Mouse (Mus musculus): Measurements from ENCODE around the gene Ccdc27. TPM values are rescaled to one million over a fixed set of nuclear protein-coding genes. Genes with fewer than 3 reads are reported as not detected.

Gene Ccdc27
- polyA plus RNA-seq, 1 experiment from 2014 or later, result not detected

DNA sequence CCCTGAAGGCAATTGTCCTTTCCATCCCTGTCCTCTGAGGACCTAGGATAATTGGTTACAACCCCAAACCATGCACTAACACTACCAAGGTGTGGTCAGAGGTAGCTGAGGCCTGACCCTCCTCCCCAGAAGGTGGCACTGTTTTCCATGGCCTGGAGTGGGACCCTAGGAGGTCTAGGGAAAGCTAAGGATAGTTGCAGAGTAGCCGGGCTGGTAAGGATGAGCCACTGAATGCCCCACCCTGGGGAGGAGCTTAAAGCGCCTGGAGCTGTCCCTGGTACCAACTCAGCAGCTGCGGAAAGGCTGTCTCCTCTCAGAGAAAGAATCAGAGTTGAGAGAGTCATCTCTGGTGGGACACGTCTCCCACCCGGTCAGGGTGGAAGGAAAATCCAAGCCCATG lies 28.4 kb upstream of the Ccdc27 start:
- Histone ChIP-seq H3K36me3 (replicated peaks; ENCODE audit: control insufficient read depth, insufficient read depth) (no peaks in the 10 kb centered on the region), H3K27ac (no peak overlapping the region), H3K4me3 (replicated peaks; ENCODE audit: low read length) (no peak overlapping the region), H3K4me2 (replicated peaks) (no peak overlapping the region), H3K4me1 (replicated peaks; ENCODE audit: control insufficient read depth, insufficient read depth, low read length) (0 out of 2 replicates have a peak, but pooled peaks cover 5% of the 10 kb centered on the region), H3K9me3 (ENCODE audit: control insufficient read depth, low read length) (no peaks in the 10 kb centered on the region), H3K9ac (no peak overlapping the region), H3K27me3 (ENCODE audit: control insufficient read depth, insufficient read depth, low read length) (peaks cover 28% of the 10 kb centered on the region)
- ATAC-seq (ENCODE audit: low FRiP score), result no peak
- 0% methylated on average over 5 of the region's 5 CpGs for WGBS
- no peak for DNase-seq (ENCODE audit: low spot score)

DNA sequence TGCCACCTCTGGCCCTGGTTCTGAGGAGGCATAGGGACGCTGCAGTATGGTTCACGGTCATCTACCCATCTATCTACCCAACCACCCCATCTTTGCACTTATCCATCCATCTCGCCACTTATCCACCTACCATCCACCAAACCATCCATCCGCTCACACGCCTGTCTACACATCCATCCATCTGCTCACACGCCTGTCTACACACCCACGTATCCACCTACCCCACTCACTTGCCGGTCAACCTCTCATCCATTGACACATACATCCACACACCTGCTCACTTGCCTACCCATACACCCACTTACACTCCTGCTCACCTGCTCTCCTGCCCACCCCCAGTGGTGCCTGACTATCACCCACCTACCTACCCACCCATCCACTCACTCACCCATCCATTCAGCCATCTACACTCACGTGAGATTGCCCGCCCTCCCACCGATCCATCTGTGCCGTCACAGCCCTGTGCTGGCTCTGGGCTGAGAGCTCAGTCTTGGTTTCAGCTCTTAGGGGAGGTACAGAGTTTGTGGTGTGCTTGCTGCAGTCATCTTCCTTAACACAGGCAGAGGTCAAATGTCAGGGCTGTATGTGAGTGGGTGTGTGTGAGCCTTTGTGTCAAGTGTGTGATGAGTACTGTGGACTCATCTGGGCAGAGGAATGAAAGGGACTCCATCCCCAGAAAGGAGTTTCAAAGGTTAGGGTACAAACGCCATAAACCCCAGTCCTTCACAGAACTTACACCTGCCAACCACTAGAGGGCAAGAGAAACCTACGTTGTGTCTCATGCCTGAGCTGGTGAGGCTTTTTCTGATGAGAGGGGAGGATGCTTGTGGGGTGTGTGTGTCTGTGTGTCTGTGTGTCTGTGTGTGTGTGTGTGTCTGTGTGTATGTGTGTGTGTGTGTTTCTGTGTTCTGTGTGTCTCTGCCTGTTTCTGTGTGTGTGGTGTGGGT lies 22.6 kb upstream of the Ccdc27 start:
- Histone ChIP-seq H3K36me3 (replicated peaks; ENCODE audit: control insufficient read depth, insufficient read depth) (no peaks in the 10 kb centered on the region), H3K4me1 (replicated peaks; ENCODE audit: control insufficient read depth, insufficient read depth, low read length) (no peaks in the 10 kb centered on the region), H3K4me2 (replicated peaks) (no peak overlapping the region), H3K4me3 (replicated peaks; ENCODE audit: low read length) (no peak overlapping the region), H3K27me3 (ENCODE audit: control insufficient read depth, insufficient read depth, low read length) (peaks cover 5% of the 10 kb centered on the region), H3K9me3 (ENCODE audit: control insufficient read depth, low read length) (no peaks in the 10 kb centered on the region), H3K9ac (no peak overlapping the region), H3K27ac (no peak overlapping the region)
- peak; percentile 72 for DNase-seq (ENCODE audit: low spot score)
- ATAC-seq (ENCODE audit: low FRiP score), result no peak; the same call in 1 of the 2 replicates
- 63% methylated on average over 14 of the region's 14 CpGs for WGBS

DNA sequence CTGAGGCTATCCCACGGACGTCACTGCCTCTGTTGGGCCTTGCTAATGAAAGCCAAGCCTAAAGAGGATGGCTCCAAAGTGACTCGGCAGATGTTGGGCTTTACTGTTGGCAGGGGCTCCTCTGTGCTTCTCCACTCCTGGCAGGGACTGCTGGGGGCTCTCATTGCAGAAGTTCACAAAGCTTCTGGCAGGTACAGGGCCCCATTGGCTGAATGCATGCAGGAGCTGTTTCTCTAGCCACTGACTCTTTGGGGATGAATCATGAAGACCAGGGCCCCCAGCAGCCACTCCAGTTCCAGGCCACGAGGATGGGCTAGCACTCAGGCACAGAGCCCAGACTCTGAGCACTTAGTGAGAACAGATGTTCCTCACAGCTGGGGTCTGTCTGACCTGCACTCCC lies 15.2 kb upstream of the Ccdc27 start:
- Histone ChIP-seq H3K4me3 (replicated peaks; ENCODE audit: low read length) (no peak overlapping the region), H3K27me3 (ENCODE audit: control insufficient read depth, insufficient read depth, low read length) (no peaks in the 10 kb centered on the region), H3K9ac (no peak overlapping the region), H3K4me2 (replicated peaks) (no peak overlapping the region), H3K9me3 (ENCODE audit: control insufficient read depth, low read length) (no peaks in the 10 kb centered on the region), H3K4me1 (replicated peaks; ENCODE audit: control insufficient read depth, insufficient read depth, low read length) (no peaks in the 10 kb centered on the region), H3K36me3 (replicated peaks; ENCODE audit: control insufficient read depth, insufficient read depth) (no peaks in the 10 kb centered on the region), H3K27ac (no peak overlapping the region)
- ATAC-seq (ENCODE audit: low FRiP score) (no peak), DNase-seq (ENCODE audit: low spot score) (no peak)
- WGBS, result 62% methylated on average over 4 of the region's 4 CpGs

DNA sequence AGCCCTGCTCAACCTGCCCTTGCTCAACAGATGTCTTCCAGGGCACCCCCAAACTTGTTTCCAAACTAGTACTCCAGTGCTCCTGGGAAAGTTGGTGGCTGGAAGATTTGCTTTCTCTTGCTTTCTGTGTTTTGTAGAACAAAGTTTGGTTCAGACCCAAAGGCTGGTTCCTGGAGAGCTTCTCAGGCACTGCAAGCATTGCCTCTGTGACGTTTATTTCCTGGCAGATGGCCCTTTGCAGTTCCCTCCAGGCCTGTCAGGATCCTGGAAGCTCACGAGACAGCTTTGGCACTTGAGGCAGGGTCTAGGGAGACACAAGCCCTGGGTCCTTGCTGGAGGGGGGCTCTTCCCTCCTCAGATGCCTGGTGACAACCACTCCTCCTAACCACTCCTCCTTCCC lies 14.2 kb upstream of the Ccdc27 start:
- DNase-seq (ENCODE audit: low spot score) (no peak), ATAC-seq (ENCODE audit: low FRiP score) (no peak)
- Histone ChIP-seq H3K27me3 (ENCODE audit: control insufficient read depth, insufficient read depth, low read length) (no peaks in the 10 kb centered on the region), H3K36me3 (replicated peaks; ENCODE audit: control insufficient read depth, insufficient read depth) (no peaks in the 10 kb centered on the region), H3K4me2 (replicated peaks) (no peak overlapping the region), H3K9me3 (ENCODE audit: control insufficient read depth, low read length) (no peaks in the 10 kb centered on the region), H3K9ac (no peak overlapping the region), H3K4me1 (replicated peaks; ENCODE audit: control insufficient read depth, insufficient read depth, low read length) (no peaks in the 10 kb centered on the region), H3K27ac (no peak overlapping the region), H3K4me3 (replicated peaks; ENCODE audit: low read length) (no peak overlapping the region)
- WGBS, result 66% methylated on average over 2 of the region's 2 CpGs

DNA sequence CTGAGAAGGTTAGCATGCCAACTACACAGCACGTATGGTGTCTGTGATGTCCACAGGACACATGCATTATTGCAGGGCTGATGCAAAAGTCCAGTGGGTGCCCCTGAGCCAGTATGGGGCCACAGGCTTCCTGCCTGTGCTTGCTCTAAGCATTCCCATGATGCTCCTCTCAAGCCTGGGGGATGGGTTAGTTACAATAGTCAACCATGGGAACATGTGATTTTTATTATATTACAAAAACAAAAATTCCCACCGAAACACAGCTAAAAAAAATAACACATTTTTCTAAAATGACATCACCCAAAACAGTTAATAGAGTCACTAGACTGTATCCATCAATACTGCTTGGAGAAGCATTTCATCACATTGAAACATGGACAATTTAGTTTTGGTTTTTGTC lies 13.6 kb upstream of the Ccdc27 start:
- DNase-seq (ENCODE audit: low spot score), result no peak
- Histone ChIP-seq H3K4me3 (replicated peaks; ENCODE audit: low read length) (no peak overlapping the region), H3K36me3 (replicated peaks; ENCODE audit: control insufficient read depth, insufficient read depth) (no peaks in the 10 kb centered on the region), H3K4me1 (replicated peaks; ENCODE audit: control insufficient read depth, insufficient read depth, low read length) (no peaks in the 10 kb centered on the region), H3K9me3 (ENCODE audit: control insufficient read depth, low read length) (no peaks in the 10 kb centered on the region), H3K27ac (no peak overlapping the region), H3K27me3 (ENCODE audit: control insufficient read depth, insufficient read depth, low read length) (no peaks in the 10 kb centered on the region), H3K9ac (no peak overlapping the region), H3K4me2 (replicated peaks) (no peak overlapping the region)
- WGBS, result 84% methylated on average over 2 of the region's 2 CpGs
- ATAC-seq (ENCODE audit: low FRiP score), result no peak

DNA sequence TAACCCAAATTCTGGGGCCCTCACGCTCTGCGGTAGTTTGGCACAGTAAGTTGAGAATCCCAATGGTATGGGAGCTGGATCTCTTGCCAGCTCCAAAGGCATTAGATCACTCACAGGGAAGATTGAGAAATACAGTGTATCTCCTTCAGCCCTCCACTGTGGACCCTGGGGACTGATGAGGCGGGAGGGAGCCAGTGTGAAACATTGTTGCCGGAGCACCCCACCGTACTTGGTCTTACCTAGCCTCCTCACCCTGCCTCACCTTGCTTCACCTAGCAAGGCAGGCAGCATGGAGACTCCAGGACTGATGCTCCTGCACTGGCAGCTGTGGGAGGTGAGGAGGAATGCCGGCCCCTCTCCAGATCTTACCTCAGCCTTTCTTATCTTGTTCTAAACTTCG lies 13.0 kb upstream of the Ccdc27 start:
- no peak overlapping the region for H3K9ac ChIP-seq
- DNase-seq (ENCODE audit: low spot score), result no peak
- H3K36me3 ChIP-seq (replicated peaks; ENCODE audit: control insufficient read depth, insufficient read depth), result no peaks in the 10 kb centered on the region
- no peaks in the 10 kb centered on the region for H3K9me3 ChIP-seq (ENCODE audit: control insufficient read depth, low read length)
- no peaks in the 10 kb centered on the region for H3K4me1 ChIP-seq (replicated peaks; ENCODE audit: control insufficient read depth, insufficient read depth, low read length)
- no peak overlapping the region for H3K4me2 ChIP-seq (replicated peaks)
- no peaks in the 10 kb centered on the region for H3K27me3 ChIP-seq (ENCODE audit: control insufficient read depth, insufficient read depth, low read length)
- no peak overlapping the region for H3K4me3 ChIP-seq (replicated peaks; ENCODE audit: low read length)
- no peak for ATAC-seq (ENCODE audit: low FRiP score)
- WGBS, result 87% methylated on average over 7 of the region's 7 CpGs
- H3K27ac ChIP-seq, result no peak overlapping the region

DNA sequence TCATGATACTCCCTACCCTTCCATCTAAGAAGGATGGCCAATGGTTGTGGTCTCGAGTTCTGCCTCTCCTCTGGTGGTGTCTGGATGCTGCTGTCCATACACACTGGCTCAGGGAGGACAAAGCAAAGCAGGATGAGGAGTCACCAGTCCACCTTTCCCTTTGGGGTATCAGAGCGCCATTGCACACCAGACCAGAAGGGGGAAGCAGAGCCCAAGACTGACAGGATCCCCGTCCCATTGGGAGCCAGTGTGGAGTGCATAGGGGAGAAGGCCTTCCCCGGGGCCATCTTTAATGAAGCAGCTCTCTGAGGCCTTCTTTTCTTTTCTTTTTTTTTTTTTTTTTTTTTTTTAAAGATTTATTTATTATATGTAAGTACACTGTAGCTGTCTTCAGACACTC lies 10.6 kb upstream of the Ccdc27 start:
- DNase-seq (ENCODE audit: low spot score) (no peak), ATAC-seq (ENCODE audit: low FRiP score) (no peak)
- Histone ChIP-seq H3K9ac (no peak overlapping the region), H3K36me3 (replicated peaks; ENCODE audit: control insufficient read depth, insufficient read depth) (no peaks in the 10 kb centered on the region), H3K4me2 (replicated peaks) (no peak overlapping the region), H3K27ac (no peak overlapping the region), H3K9me3 (ENCODE audit: control insufficient read depth, low read length) (no peaks in the 10 kb centered on the region), H3K4me3 (replicated peaks; ENCODE audit: low read length) (no peak overlapping the region), H3K27me3 (ENCODE audit: control insufficient read depth, insufficient read depth, low read length) (no peaks in the 10 kb centered on the region), H3K4me1 (replicated peaks; ENCODE audit: control insufficient read depth, insufficient read depth, low read length) (no peaks in the 10 kb centered on the region)
- 59% methylated on average over 4 of the region's 4 CpGs for WGBS

DNA sequence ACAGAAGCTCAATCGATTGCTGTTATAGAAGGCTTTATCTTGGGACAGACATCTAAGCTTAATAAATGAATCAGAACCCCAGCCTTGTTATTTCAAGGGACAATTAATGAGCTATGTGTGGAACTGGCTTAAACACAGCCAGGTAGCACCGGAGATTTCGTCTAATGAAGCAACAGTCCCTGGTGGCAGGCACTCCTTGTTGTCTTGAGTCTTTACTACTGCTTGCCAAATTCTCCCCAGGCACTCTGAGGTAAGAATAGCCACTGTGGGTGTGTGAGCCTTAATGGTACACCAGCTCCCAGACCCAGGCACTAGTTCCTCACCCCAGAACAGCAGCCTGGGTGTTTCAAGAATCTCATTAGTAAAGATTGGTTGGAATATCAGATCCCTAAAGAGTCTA lies 8.9 kb upstream of the Ccdc27 start:
- Histone ChIP-seq H3K9me3 (ENCODE audit: control insufficient read depth, low read length) (no peaks in the 10 kb centered on the region), H3K36me3 (replicated peaks; ENCODE audit: control insufficient read depth, insufficient read depth) (no peaks in the 10 kb centered on the region), H3K27ac (no peak overlapping the region), H3K9ac (no peak overlapping the region), H3K4me2 (replicated peaks) (no peak overlapping the region), H3K4me3 (replicated peaks; ENCODE audit: low read length) (no peak overlapping the region), H3K4me1 (replicated peaks; ENCODE audit: control insufficient read depth, insufficient read depth, low read length) (no peaks in the 10 kb centered on the region), H3K27me3 (ENCODE audit: control insufficient read depth, insufficient read depth, low read length) (no peaks in the 10 kb centered on the region)
- ATAC-seq (ENCODE audit: low FRiP score) (no peak), DNase-seq (ENCODE audit: low spot score) (no peak)
- WGBS, result 81% methylated on average over 3 of the region's 3 CpGs

DNA sequence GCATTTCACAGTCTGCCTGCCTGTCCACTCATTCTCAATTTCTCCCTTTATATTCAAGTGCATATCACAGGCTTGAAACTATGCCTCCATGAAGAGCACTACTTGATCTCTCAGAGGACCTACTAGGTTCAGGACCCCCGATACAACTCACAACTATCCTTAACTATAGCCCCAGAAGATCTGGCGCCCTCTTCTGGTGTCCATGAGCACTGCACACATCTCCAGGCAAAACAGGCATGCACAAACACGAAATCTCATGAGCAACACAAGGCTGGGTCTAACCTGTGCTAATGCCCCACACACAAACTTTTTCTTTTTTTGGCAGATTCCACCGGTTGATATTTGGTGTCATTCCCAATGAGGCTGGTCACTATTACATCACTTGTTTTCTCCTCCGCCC lies 3.4 kb upstream of the Ccdc27 start:
- DNase-seq (ENCODE audit: low spot score), result no peak
- Histone ChIP-seq H3K9ac (no peak overlapping the region), H3K27me3 (ENCODE audit: control insufficient read depth, insufficient read depth, low read length) (no peaks in the 10 kb centered on the region), H3K9me3 (ENCODE audit: control insufficient read depth, low read length) (no peaks in the 10 kb centered on the region), H3K4me3 (replicated peaks; ENCODE audit: low read length) (no peak overlapping the region), H3K36me3 (replicated peaks; ENCODE audit: control insufficient read depth, insufficient read depth) (no peaks in the 10 kb centered on the region), H3K4me2 (replicated peaks) (no peak overlapping the region), H3K27ac (no peak overlapping the region), H3K4me1 (replicated peaks; ENCODE audit: control insufficient read depth, insufficient read depth, low read length) (no peaks in the 10 kb centered on the region)
- 61% methylated on average over 5 of the region's 5 CpGs for WGBS
- no peak for ATAC-seq (ENCODE audit: low FRiP score)

Data from hindbrain, embryonic 14.5 days (tissue).